Mouse (Mus musculus): ENCODE results near the gene Fggy. TPM values are rescaled to one million over a fixed set of nuclear protein-coding genes. Genes with fewer than 3 reads are reported as not detected.

Gene Fggy
- polyA plus RNA-seq, 1 experiment = 189 TPM

DNA sequence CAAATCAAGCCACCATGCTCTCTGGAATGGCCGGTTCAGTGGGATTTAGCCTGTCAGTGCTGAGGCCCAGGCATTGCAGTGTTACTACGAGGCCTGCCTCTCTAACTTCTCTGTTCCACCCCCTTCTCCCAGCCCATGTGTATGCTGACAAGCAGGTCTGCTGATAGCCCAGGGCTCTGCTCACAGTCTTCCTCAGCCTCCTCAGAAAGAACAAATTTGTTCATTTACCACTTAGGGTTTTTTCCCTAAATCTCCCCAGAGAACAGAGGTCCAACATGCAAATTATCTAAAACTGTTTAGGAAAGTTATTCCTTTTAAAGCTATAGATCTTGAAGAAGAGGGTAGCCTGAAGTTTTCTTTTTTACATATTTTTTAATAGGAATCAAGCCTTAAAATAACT lies 179.4 kb downstream of the Fggy start:
- no peak for DNase-seq
- Histone ChIP-seq H3K4me1 (ENCODE audit: control insufficient read depth, insufficient read depth, low read length) (peaks cover 35% of the 10 kb centered on the region), H3K4me3 (ENCODE audit: insufficient read depth, low read depth, low read length) (no peak overlapping the region), H3K36me3 (ENCODE audit: control insufficient read depth, insufficient read depth, low read length) (peaks cover 2% of the 10 kb centered on the region; the same call in 1 of the 2 replicates), H3K27ac (ENCODE audit: insufficient read depth, low read depth, low read length) (peak overlapping the region; percentile 58; the same call in 1 of the 2 replicates), H3K27me3 (replicated peaks; ENCODE audit: control insufficient read depth, insufficient read depth, low read length) (no peaks in the 10 kb centered on the region)
- TF ChIP-seq POLR2A (IDR thresholded peaks at IDR 0.05; ENCODE audit: low read depth, low read length) = no peak
- TF ChIP-seq CTCF (conservative IDR thresholded peaks at IDR 0.05; ENCODE audit: insufficient read depth, insufficient read length, low read depth, low read length) = no peak
- 55% methylated on average over 2 of the region's 2 CpGs for WGBS

- TF ChIP-seq POLR2A (IDR thresholded peaks at IDR 0.05; ENCODE audit: low read depth, low read length) (no peak), CTCF (conservative IDR thresholded peaks at IDR 0.05; ENCODE audit: insufficient read depth, insufficient read length, low read depth, low read length) (no peak)
- Histone ChIP-seq H3K4me1 (ENCODE audit: control insufficient read depth, insufficient read depth, low read length) (peaks cover 41% of the 10 kb centered on the region), H3K27me3 (replicated peaks; ENCODE audit: control insufficient read depth, insufficient read depth, low read length) (no peaks in the 10 kb centered on the region), H3K27ac (ENCODE audit: insufficient read depth, low read depth, low read length) (peak overlapping the region; percentile 100), H3K4me3 (ENCODE audit: insufficient read depth, low read depth, low read length) (no peak overlapping the region), H3K36me3 (ENCODE audit: control insufficient read depth, insufficient read depth, low read length) (peaks cover 2% of the 10 kb centered on the region; the same call in 1 of the 2 replicates)
- peak; percentile 92 for DNase-seq
- 12% methylated on average over 5 of the region's 5 CpGs for WGBS
Measured at GRCm38 (mm10) chr4:95738179-95738578, 180.9 kb downstream of the Fggy start.

GRCm38 (mm10) chr4:95738725-95739124 lies 181.4 kb downstream of the Fggy start:
- DNase-seq = no peak
- TF ChIP-seq CTCF (conservative IDR thresholded peaks at IDR 0.05; ENCODE audit: insufficient read depth, insufficient read length, low read depth, low read length) (no peak), POLR2A (IDR thresholded peaks at IDR 0.05; ENCODE audit: low read depth, low read length) (no peak)
- WGBS = 28% methylated on average over 4 of the region's 4 CpGs

DNA sequence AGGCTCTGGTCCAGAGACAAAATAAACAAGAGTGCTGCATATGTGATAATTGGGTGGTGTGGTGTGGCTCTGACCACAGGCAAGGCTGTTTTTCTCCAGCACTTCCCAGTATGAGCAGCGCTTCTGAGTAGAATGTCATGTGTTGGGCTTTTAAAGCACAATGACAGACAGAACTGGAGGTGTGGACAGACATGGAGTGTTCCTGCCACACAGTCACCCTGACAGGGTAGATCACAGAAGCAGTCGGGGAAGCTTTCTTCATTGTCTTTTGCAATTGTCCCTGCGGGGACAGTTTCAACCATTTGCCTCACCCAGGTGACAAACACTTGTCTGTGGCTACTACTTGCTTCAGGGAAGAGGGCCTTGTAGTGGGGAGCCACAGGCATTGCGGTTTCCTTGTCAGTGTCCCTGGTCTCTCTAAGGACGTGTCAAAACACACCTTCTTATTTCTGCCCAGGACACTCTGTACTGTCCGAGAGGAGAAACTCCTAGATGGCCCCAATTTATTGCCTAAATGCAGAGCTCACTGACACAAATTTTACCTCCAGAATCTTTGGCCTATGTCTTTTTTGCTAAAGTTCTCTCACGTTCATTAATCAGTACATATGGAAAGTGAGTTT lies 183.9 kb downstream of the Fggy start:
- Histone ChIP-seq H3K36me3 (ENCODE audit: control insufficient read depth, insufficient read depth, low read length) (peaks cover 2% of the 10 kb centered on the region; the same call in 1 of the 2 replicates), H3K27ac (ENCODE audit: insufficient read depth, low read depth, low read length) (peak overlapping the region; percentile 50; the same call in 1 of the 2 replicates), H3K27me3 (replicated peaks; ENCODE audit: control insufficient read depth, insufficient read depth, low read length) (no peaks in the 10 kb centered on the region), H3K4me3 (ENCODE audit: insufficient read depth, low read depth, low read length) (no peak overlapping the region), H3K4me1 (ENCODE audit: control insufficient read depth, insufficient read depth, low read length) (peaks cover 30% of the 10 kb centered on the region)
- TF ChIP-seq CTCF (conservative IDR thresholded peaks at IDR 0.05; ENCODE audit: insufficient read depth, insufficient read length, low read depth, low read length) (no peak), POLR2A (IDR thresholded peaks at IDR 0.05; ENCODE audit: low read depth, low read length) (no peak)
- WGBS = 77% methylated on average over 7 of the region's 7 CpGs
- no peak for DNase-seq

More at GRCm38 (mm10) chr4:95738725-95739124, 181.4 kb downstream of the Fggy start:
- Histone ChIP-seq H3K27ac (ENCODE audit: insufficient read depth, low read depth, low read length) (peak overlapping the region; percentile 100), H3K4me1 (ENCODE audit: control insufficient read depth, insufficient read depth, low read length) (peaks cover 38% of the 10 kb centered on the region), H3K4me3 (ENCODE audit: insufficient read depth, low read depth, low read length) (no peak overlapping the region), H3K36me3 (ENCODE audit: control insufficient read depth, insufficient read depth, low read length) (peaks cover 2% of the 10 kb centered on the region; the same call in 1 of the 2 replicates), H3K27me3 (replicated peaks; ENCODE audit: control insufficient read depth, insufficient read depth, low read length) (no peaks in the 10 kb centered on the region)

DNA sequence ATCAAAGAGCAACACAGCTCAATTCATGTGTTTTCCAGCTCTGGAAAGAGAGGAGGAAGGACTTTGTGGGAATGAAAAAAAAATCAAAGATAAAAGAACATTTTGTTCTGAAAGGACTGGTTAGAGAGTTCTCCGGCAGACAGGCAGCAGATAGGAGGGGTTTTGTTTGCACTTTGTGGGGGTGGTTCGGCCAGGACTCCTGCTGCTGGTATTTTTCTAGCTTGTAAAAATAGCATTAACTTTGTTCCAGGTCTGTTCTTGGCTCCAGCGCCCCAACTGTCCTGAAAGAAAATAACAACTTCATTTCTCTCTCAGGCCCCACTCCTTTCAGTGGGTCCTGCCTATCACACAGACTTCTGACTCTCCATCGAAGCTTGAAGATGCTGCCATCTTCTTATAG lies 185.7 kb downstream of the Fggy start:
- Histone ChIP-seq H3K4me3 (ENCODE audit: insufficient read depth, low read depth, low read length) (no peak overlapping the region), H3K27ac (ENCODE audit: insufficient read depth, low read depth, low read length) (peak overlapping the region; percentile 73), H3K27me3 (replicated peaks; ENCODE audit: control insufficient read depth, insufficient read depth, low read length) (no peaks in the 10 kb centered on the region), H3K4me1 (ENCODE audit: control insufficient read depth, insufficient read depth, low read length) (peaks cover 24% of the 10 kb centered on the region), H3K36me3 (ENCODE audit: control insufficient read depth, insufficient read depth, low read length) (peaks cover 2% of the 10 kb centered on the region; the same call in 1 of the 2 replicates)
- WGBS = 31% methylated on average over 4 of the region's 4 CpGs
- 0 out of 2 replicates have a peak, but pooled peaks have one; percentile 8 for TF ChIP-seq CTCF (conservative IDR thresholded peaks at IDR 0.05; ENCODE audit: insufficient read depth, insufficient read length, low read depth, low read length)
- no peak for TF ChIP-seq POLR2A (IDR thresholded peaks at IDR 0.05; ENCODE audit: low read depth, low read length)
- no peak for DNase-seq

GRCm38 (mm10) chr4:95746954-95747353 lies 189.6 kb downstream of the Fggy start:
- H3K36me3 ChIP-seq (ENCODE audit: control insufficient read depth, insufficient read depth, low read length) = no peaks in the 10 kb centered on the region
- TF ChIP-seq POLR2A (IDR thresholded peaks at IDR 0.05; ENCODE audit: low read depth, low read length) (no peak), CTCF (conservative IDR thresholded peaks at IDR 0.05; ENCODE audit: insufficient read depth, insufficient read length, low read depth, low read length) (no peak)
- H3K4me3 ChIP-seq (ENCODE audit: insufficient read depth, low read depth, low read length) = no peak overlapping the region
- peak overlapping the region; percentile 51; the same call in 1 of the 2 replicates for H3K27ac ChIP-seq (ENCODE audit: insufficient read depth, low read depth, low read length)
- peak; percentile 60 for DNase-seq
- 67% methylated on average over 6 of the region's 6 CpGs for WGBS
- H3K27me3 ChIP-seq (replicated peaks; ENCODE audit: control insufficient read depth, insufficient read depth, low read length) = no peaks in the 10 kb centered on the region
- peaks cover 13% of the 10 kb centered on the region for H3K4me1 ChIP-seq (ENCODE audit: control insufficient read depth, insufficient read depth, low read length)

DNA sequence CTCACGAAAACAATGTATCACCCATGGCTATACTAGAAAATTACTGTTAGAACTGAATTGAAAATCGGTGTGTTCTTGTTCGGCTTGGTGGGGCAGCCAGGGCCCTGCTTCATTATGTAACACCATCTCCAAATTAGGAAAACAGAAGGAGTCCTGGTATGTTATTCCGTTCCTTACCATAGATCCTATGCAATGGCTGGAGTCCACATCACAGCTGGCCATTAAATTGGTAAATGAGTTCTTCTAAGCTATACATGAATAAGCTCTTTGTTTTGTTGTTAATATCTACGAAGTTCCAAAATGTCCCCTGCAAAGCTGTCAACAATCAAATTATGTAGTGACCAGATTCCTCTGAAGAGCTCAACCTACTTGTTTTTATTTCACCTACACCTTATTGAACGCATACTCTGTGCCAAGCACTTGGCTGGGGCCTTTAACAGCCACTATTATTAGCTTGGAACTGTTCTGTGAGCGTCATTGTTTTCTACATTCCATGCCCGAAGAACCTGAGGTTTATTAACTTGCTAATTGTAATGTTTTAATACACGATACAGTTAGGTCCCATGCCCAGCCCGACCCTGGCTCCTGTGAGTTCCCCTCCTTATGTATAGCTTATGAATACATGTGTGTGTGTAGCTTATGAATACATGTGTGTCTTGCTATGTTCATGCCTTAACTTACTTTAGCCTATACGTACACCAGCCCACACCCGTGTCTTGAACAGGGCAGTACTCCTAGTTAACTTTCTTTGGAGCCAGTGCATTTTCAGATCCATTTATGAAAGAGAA lies 190.3 kb downstream of the Fggy start:
- Histone ChIP-seq H3K36me3 (ENCODE audit: control insufficient read depth, insufficient read depth, low read length) (no peaks in the 10 kb centered on the region), H3K27me3 (replicated peaks; ENCODE audit: control insufficient read depth, insufficient read depth, low read length) (no peaks in the 10 kb centered on the region), H3K4me1 (ENCODE audit: control insufficient read depth, insufficient read depth, low read length) (peaks cover 13% of the 10 kb centered on the region), H3K27ac (ENCODE audit: insufficient read depth, low read depth, low read length) (peak overlapping the region; percentile 3; the same call in 1 of the 2 replicates), H3K4me3 (ENCODE audit: insufficient read depth, low read depth, low read length) (no peak overlapping the region)
- no peak for DNase-seq
- TF ChIP-seq CTCF (conservative IDR thresholded peaks at IDR 0.05; ENCODE audit: insufficient read depth, insufficient read length, low read depth, low read length) = no peak
- TF ChIP-seq POLR2A (IDR thresholded peaks at IDR 0.05; ENCODE audit: low read depth, low read length) = no peak
- 74% methylated on average over 12 of the region's 12 CpGs for whole genome bisulfite sequencing

Data from kidney, adult 2 months (tissue).